Mouse (Mus musculus) lung, adult 2 months (tissue): ENCODE measurements around the gene Tal1. TPM values are rescaled to one million over a fixed set of nuclear protein-coding genes. Genes with fewer than 3 reads are reported as not detected.

Experiments used
- DNase-seq: peaks from one replicate; pipeline ENCODE4 v3.0.0; 2022
- H3K4me1 ChIP-seq: fragments of 200-500 bp; 2 replicates; pipeline ENCODE4 v1.6.1; 2011; ENCODE audit warnings: low read length; ENCODE audit not compliant: control insufficient read depth, insufficient read depth
- H3K4me3 ChIP-seq: fragments of 200-500 bp; replicated peaks from 2 replicates; pipeline ENCODE3; 2011; ENCODE audit warnings: low read depth, mild to moderate bottlenecking, control low read depth, low read length; ENCODE audit errors: extremely low read depth
- CTCF ChIP-seq: fragments of 200-500 bp; IDR thresholded peaks from 2 replicates; pipeline ENCODE4 v1.5.1; 2011; ENCODE audit warnings: mild to moderate bottlenecking, low read length, control low read depth; ENCODE audit not compliant: insufficient read depth
- POLR2A ChIP-seq: fragments of 200-500 bp; IDR thresholded peaks from 2 replicates; pipeline ENCODE4 v1.6.1; 2011; ENCODE audit warnings: low read depth, mild to moderate bottlenecking, control low read depth, low read length, borderline replicate concordance; ENCODE audit errors: extremely low read depth
- WGBS: fragments of 180-500 bp; shearing (Covaris S2); methylation state at CpG from one replicate; pipeline ENCODE4 v1.1.7; 2018; 5-methylcytosine and 5-hydroxymethylcytosine counted together
- polyA plus RNA-seq: library from polyadenylated mRNA; depleted of rRNA; stranded (reverse); fragments of >200 nt; gene quantifications from 2 replicates; pipeline ENCODE4 v1.2.3, GENCODE M21; 2012; rRNA removed

Gene Tal1
- polyA plus RNA-seq, 1 experiment: 11.1 TPM

DNA sequence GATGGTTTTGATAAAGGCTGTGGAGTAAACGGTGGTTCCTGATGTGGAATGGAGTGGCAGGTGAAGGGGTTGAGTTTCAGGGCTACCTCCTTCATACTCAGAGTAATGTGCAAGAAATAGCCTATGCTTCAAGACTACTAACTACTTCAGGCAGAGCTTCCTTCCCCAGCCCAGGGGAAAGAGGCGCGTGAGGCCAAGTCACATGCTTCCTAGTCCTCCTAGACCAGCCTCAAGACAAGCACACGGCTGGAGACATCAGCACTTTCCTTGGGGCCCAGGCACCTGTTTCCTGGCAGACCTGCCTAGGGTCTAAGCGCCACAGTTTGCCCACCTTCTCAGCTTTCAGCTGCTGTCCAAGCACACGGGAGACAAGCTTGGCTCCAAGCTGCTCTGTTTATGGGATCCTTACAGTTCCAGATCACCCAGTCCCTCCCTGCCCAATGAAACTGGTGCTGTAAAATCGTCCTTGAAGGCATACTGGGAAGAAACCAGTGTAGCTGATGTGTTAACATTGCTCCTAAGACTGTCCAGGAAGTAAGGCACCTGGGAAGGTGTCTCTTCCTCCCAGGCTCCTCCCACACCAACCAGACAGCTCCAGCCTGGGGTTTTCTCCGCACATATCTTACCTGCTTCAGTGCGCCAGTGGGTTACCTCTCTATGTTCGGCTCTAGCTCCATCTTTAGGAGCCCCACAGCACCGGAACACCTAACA is 40.4 kb downstream of the Tal1 start:
- 0 out of 2 replicates have a peak, but pooled peaks cover 6% of the 10 kb centered on the region for H3K4me1 ChIP-seq
- peak overlapping the region; percentile 39 for H3K4me3 ChIP-seq
- no peak for DNase-seq
- TF ChIP-seq POLR2A (no peak), CTCF (no peak)
- 8% methylated on average over 11 of the region's 11 CpGs for WGBS

GRCm38 (mm10) chr4:115097146-115097496 is 40.9 kb downstream of the Tal1 start:
- Histone ChIP-seq H3K4me3 (peak overlapping the region; percentile 39), H3K4me1 (0 out of 2 replicates have a peak, but pooled peaks cover 6% of the 10 kb centered on the region)
- no peak for DNase-seq
- TF ChIP-seq CTCF (peak; percentile 54), POLR2A (no peak)
- under 1% methylated on average over 6 of the region's 6 CpGs for WGBS

GRCm38 (mm10) chr4:115101682-115102081 is 45.5 kb downstream of the Tal1 start:
- Histone ChIP-seq H3K4me1 (no peaks in the 10 kb centered on the region), H3K4me3 (no peak overlapping the region)
- peak; percentile 44 for DNase-seq
- WGBS: 33% methylated on average over 6 of the region's 6 CpGs
- TF ChIP-seq POLR2A (no peak), CTCF (peak; percentile 97)

DNA sequence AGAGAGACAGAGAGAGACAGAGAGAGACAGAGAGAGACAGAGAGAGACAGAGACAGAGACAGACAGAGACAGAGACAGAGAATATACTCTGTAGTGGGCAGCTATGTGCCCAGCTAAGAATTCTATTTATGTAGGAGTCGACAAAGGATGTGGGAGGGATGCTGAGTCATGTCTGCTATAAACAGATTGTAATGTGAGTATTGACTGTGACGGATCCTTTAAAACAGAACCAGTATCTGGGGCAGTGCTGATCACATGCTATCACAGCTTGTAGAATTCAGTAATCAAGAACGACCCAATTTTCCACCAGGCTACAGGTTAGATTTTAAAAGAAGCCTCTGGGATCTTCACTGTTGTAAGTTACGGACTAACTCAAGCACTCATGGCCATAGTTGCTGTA is 47.3 kb downstream of the Tal1 start:
- TF ChIP-seq CTCF (no peak), POLR2A (no peak)
- 33% methylated on average over 4 of the region's 4 CpGs for WGBS
- DNase-seq: no peak
- Histone ChIP-seq H3K4me3 (no peak overlapping the region), H3K4me1 (no peaks in the 10 kb centered on the region)

DNA sequence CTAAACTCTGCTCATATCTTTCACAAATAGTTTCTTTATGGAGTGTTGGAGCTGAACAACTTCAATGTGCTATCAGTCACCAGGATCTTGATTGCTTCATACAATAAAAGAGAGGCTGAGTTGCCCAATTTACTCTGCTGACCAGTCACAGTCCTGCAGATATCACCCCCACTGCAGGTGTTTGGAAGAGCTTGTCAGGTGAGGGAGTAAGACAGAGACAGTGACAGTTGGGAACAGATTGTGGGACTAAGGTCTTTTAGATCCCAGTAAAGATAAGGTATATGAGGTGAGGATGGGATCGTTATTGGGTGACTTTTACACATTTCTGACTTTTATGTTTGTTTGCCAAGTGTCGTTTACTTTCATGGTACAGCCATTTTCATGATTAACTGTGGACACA is 54.9 kb downstream of the Tal1 start:
- DNase-seq: no peak
- TF ChIP-seq POLR2A (no peak), CTCF (no peak)
- WGBS: 66% methylated on average over 2 of the region's 2 CpGs
- Histone ChIP-seq H3K4me3 (no peak overlapping the region), H3K4me1 (no peaks in the 10 kb centered on the region)

GRCm38 (mm10) chr4:115113266-115113665 is 57.0 kb downstream of the Tal1 start:
- H3K4me3 ChIP-seq: no peak overlapping the region
- no peak for DNase-seq
- 24% methylated on average over 5 of the region's 5 CpGs for WGBS
- no peaks in the 10 kb centered on the region for H3K4me1 ChIP-seq
- no peak for TF ChIP-seq POLR2A
- TF ChIP-seq CTCF: no peak

DNA sequence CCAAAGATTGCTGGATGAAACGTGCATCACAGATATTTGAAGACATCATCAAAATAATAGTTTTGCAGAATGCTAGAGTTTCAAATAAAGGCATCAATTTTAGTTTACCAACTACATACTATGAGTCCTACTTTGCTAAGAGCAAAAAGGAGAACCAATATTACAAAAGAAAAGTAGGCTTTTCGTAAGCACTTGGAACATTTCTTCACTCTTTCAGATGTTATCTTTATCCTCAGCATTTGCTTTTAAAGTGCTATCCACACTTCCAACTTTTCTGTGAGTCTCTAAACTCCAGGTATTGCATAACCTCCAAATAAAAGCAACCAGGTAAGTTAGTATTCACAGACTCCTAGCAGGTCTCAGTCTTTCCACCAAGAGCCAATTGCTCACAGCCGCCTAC is 63.4 kb downstream of the Tal1 start:
- 76% methylated on average over 3 of the region's 3 CpGs for WGBS
- Histone ChIP-seq H3K4me3 (no peak overlapping the region), H3K4me1 (no peaks in the 10 kb centered on the region)
- no peak for TF ChIP-seq CTCF
- no peak for TF ChIP-seq POLR2A
- no peak for DNase-seq

- no peak for DNase-seq
Measured at GRCm38 (mm10) chr4:115121162-115121561, 64.9 kb downstream of the Tal1 start.

More at GRCm38 (mm10) chr4:115121162-115121561, 64.9 kb downstream of the Tal1 start:
- Histone ChIP-seq H3K4me3 (no peak overlapping the region), H3K4me1 (no peaks in the 10 kb centered on the region)
- TF ChIP-seq POLR2A (no peak), CTCF (no peak)
- 72% methylated on average over 2 of the region's 2 CpGs for WGBS

Other genes starting within 250 kb of the Tal1 start
- not detected in 2 replicates for gene Gm12830, start 234.7 kb upstream of the Tal1 start, polyA plus RNA-seq
- gene Foxd2, start 147.6 kb upstream of the Tal1 start, polyA plus RNA-seq: 0.53 and 0.77 TPM in 2 replicates
- not detected in 2 replicates for gene Foxe3, start 130.4 kb upstream of the Tal1 start, polyA plus RNA-seq
- 11.1 and 12.2 TPM in 2 replicates for gene Cmpk1, start 69.2 kb upstream of the Tal1 start, polyA plus RNA-seq
- 0.26 and 0.28 TPM in 2 replicates for gene Stil, start 56.3 kb upstream of the Tal1 start, polyA plus RNA-seq
- gene Pdzk1ip1, start 32.3 kb downstream of the Tal1 start, polyA plus RNA-seq: 126 and 171 TPM in 2 replicates
- gene Cyp4x1, start 77.9 kb downstream of the Tal1 start, polyA plus RNA-seq: not detected in 2 replicates
- not detected in 2 replicates for gene Cyp4a29, start 185.7 kb downstream of the Tal1 start, polyA plus RNA-seq
- 0.14 and 0.49 TPM in 2 replicates for gene Cyp4a12a, start 242.6 kb downstream of the Tal1 start, polyA plus RNA-seq